Mouse (Mus musculus) left cerebral cortex, postnatal 14 days (tissue): Measurements from ENCODE around the gene Zfp646. TPM values are rescaled to one million over a fixed set of nuclear protein-coding genes. Genes with fewer than 3 reads are reported as not detected.

Experiments used
- DNase-seq, 2 experiments: peaks; one replicate each; pipeline ENCODE4 v3.0.0; 2021 to 2022; ENCODE audit warnings: low spot score in 2 of 2, mixed read lengths in 1 of 2
- intact Hi-C: fragments of 180-260 bp; cut with DNase I; formaldehyde crosslinking; loops from one replicate; pipeline ENCODE4 v1.15.1; 2025
- total RNA-seq, 2 experiments: library from RNA; stranded (reverse); gene quantifications; 2 replicates each; pipeline ENCODE4 v1.2.3; 2021

Gene Zfp646
- total RNA-seq, 2 experiments from 2014 or later, result 25.0 to 25.6 TPM

GRCm38 (mm10) chr7:127935028-127935722 is 59.2 kb downstream of the Zfp646 start:
- DNase-seq, result peak; percentile 96
- intact Hi-C loops, result no loop called here

Other genes starting within 250 kb of the Zfp646 start
- 10 to 100 TPM; 37.8 to 45.7 TPM for gene Bcl7c, start 167.3 kb upstream of the Zfp646 start, total RNA-seq
- gene Ctf1, start 163.5 kb upstream of the Zfp646 start, total RNA-seq, result 1 to 10 TPM; 2.3 to 2.7 TPM
- gene Ctf2, start 144.1 kb upstream of the Zfp646 start, total RNA-seq, result not detected
- gene Fbxl19, start 131.7 kb upstream of the Zfp646 start, total RNA-seq, result 10 to 100 TPM; 89.1 to 89.8 TPM
- gene Orai3, start 106.4 kb upstream of the Zfp646 start, total RNA-seq, result 10 to 100 TPM; 19.8 to 22.5 TPM
- gene Setd1a, start 99.6 kb upstream of the Zfp646 start, total RNA-seq, result 10 to 100 TPM; 43.3 to 44.9 TPM
- 1 to 10 TPM; 1.7 TPM for gene Gm49388, start 90.6 kb upstream of the Zfp646 start, total RNA-seq
- gene Hsd3b7, start 75.6 kb upstream of the Zfp646 start, total RNA-seq, result 1 to 10 TPM; 4.8 to 6.0 TPM
- 10 to 100 TPM; 50.3 to 55.3 TPM for gene Stx4a, start 51.9 kb upstream of the Zfp646 start, total RNA-seq
- gene Stx1b, start 51.7 kb upstream of the Zfp646 start, total RNA-seq, result 100 to 1,000 TPM; 401 to 404 TPM
- gene Zfp668, start 607 bp downstream of the Zfp646 start, total RNA-seq, result 10 to 100 TPM; 22.0 to 22.6 TPM
- 1 to 10 TPM; 1.3 TPM for gene Prss53, start 14.7 kb downstream of the Zfp646 start, total RNA-seq
- not detected for gene Gm21974, start 19.2 kb downstream of the Zfp646 start, total RNA-seq
- 10 to 100 TPM; 21.9 to 25.5 TPM for gene Vkorc1, start 19.4 kb downstream of the Zfp646 start, total RNA-seq
- gene Bckdk, start 27.9 kb downstream of the Zfp646 start, total RNA-seq, result 10 to 100 TPM; 36.8 to 45.1 TPM
- 10 to 100 TPM; 26.0 to 30.0 TPM for gene Kat8, start 36.3 kb downstream of the Zfp646 start, total RNA-seq
- gene Prss8, start 53.9 kb downstream of the Zfp646 start, total RNA-seq, result under 1 TPM in 1 of 2 experiments, not detected in 1; 0.89 TPM
- gene Prss36, start 70.5 kb downstream of the Zfp646 start, total RNA-seq, result 10 to 100 TPM in 1 of 2 experiments, 1 to 10 TPM in 1; 9.8 to 10.3 TPM
- 100 to 1,000 TPM; 313 to 324 TPM for gene Fus, start 91.2 kb downstream of the Zfp646 start, total RNA-seq
- gene Pycard, start 117.6 kb downstream of the Zfp646 start, total RNA-seq, result 1 to 10 TPM; 2.2 to 3.7 TPM
- under 1 TPM; 0.64 to 0.97 TPM for gene Trim72, start 127.7 kb downstream of the Zfp646 start, total RNA-seq
- gene Itgam, start 186.4 kb downstream of the Zfp646 start, total RNA-seq, result 10 to 100 TPM; 10.9 to 11.6 TPM
- gene Gm49368, start 186.5 kb downstream of the Zfp646 start, total RNA-seq, result under 1 TPM in 1 of 2 experiments, not detected in 1; 0.08 TPM